Mouse (Mus musculus) intestine, postnatal 0 days (tissue): ENCODE results near the gene Iqca. TPM values are rescaled to one million over a fixed set of nuclear protein-coding genes. Genes with fewer than 3 reads are reported as not detected.

ENCODE experiments used
- ATAC-seq: fragments of 200-750 bp; cut with Nextera tagmentation; 2 replicates; pipeline ENCODE4 v1.8.0; 2017; ENCODE audit warnings: mild to moderate bottlenecking, moderate TSS enrichment, moderate library complexity
- H3K27ac ChIP-seq: fragments of 300-500 bp; sonication (generic); 2 replicates; pipeline ENCODE4 v1.5.1; 2014; ENCODE audit warnings: mild to moderate bottlenecking, low read depth, low read length, moderate library complexity
- H3K27me3 ChIP-seq: fragments of 300-500 bp; sonication (generic); replicated peaks from 2 replicates; pipeline ENCODE4 v1.6.1; 2014; ENCODE audit warnings: low read length, mixed read lengths; ENCODE audit not compliant: control insufficient read depth, insufficient read depth
- H3K36me3 ChIP-seq: fragments of 300-500 bp; sonication (generic); 2 replicates; pipeline ENCODE4 v1.6.1; 2014; ENCODE audit warnings: mild to moderate bottlenecking, moderate library complexity; ENCODE audit not compliant: control insufficient read depth, insufficient read depth
- H3K4me1 ChIP-seq: fragments of 300-500 bp; sonication (generic); replicated peaks from 2 replicates; pipeline ENCODE4 v1.6.1; 2014; ENCODE audit warnings: antibody characterized with exemption, low read length, mixed read lengths; ENCODE audit not compliant: control insufficient read depth, insufficient read depth
- H3K4me2 ChIP-seq: fragments of 300-500 bp; sonication (generic); replicated peaks from 2 replicates; pipeline ENCODE4 v1.6.1; 2014; ENCODE audit warnings: low read depth, mild to moderate bottlenecking, moderate library complexity
- H3K4me3 ChIP-seq: fragments of 300-500 bp; sonication (generic); 2 replicates; pipeline ENCODE4 v1.5.1; 2014; ENCODE audit warnings: low read depth, low read length
- H3K9ac ChIP-seq: fragments of 300-500 bp; sonication (generic); 2 replicates; pipeline ENCODE4 v1.6.1; 2014; ENCODE audit warnings: mild to moderate bottlenecking, low read depth, low read length
- H3K9me3 ChIP-seq: fragments of 300-500 bp; sonication (generic); 2 replicates; pipeline ENCODE4 v1.6.1; 2016; ENCODE audit warnings: mixed run types; ENCODE audit not compliant: control insufficient read depth
- CTCF ChIP-seq: sonication (generic); IDR thresholded peaks from 2 replicates; pipeline ENCODE4 v1.5.1; 2016; ENCODE audit warnings: low read depth, mild to moderate bottlenecking, control low read depth, antibody characterized with exemption, moderate library complexity
- WGBS: fragments of 180-500 bp; shearing (Covaris S2); extraction: QIAGEN DNeasy Blood & Tissue Kit; methylation state at CpG from one replicate; pipeline ENCODE4 v1.1.7; 2014; 5-methylcytosine and 5-hydroxymethylcytosine counted together
- polyA plus RNA-seq: library from polyadenylated mRNA; unstranded; fragments of >200 nt; fragmentation: Nextera tagmentation; extraction: Ambion mirVana; gene quantifications from 2 replicates; pipeline ENCODE4 v1.2.1, GENCODE M21; 2015

The Iqca gene
- polyA plus RNA-seq, 1 experiment from 2014 or later = 0.47 TPM

- Histone ChIP-seq H3K27ac (no peak overlapping the region), H3K36me3 (no peaks in the 10 kb centered on the region), H3K9me3 (no peaks in the 10 kb centered on the region), H3K27me3 (no peaks in the 10 kb centered on the region), H3K4me2 (no peak overlapping the region), H3K9ac (no peak overlapping the region), H3K4me3 (no peak overlapping the region), H3K4me1 (peaks cover 4% of the 10 kb centered on the region; the same call in 1 of the 2 replicates)
- no peak for TF ChIP-seq CTCF
- no peak for ATAC-seq
- WGBS = 79% methylated on average over 12 of the region's 12 CpGs
Observed at GRCm38 (mm10) chr1:90119214-90119613, 34.0 kb downstream of the Iqca start.

- no peak for ATAC-seq
- Histone ChIP-seq H3K36me3 (no peaks in the 10 kb centered on the region), H3K9ac (no peak overlapping the region), H3K27ac (no peak overlapping the region), H3K27me3 (no peaks in the 10 kb centered on the region), H3K4me1 (peaks cover 4% of the 10 kb centered on the region; the same call in 1 of the 2 replicates), H3K4me2 (no peak overlapping the region), H3K4me3 (no peak overlapping the region), H3K9me3 (no peaks in the 10 kb centered on the region)
- 62% methylated on average over 7 of the region's 7 CpGs for WGBS
- TF ChIP-seq CTCF = no peak
Observed at GRCm38 (mm10) chr1:90117207-90117606, 36.0 kb downstream of the Iqca start.

- Histone ChIP-seq H3K36me3 (no peaks in the 10 kb centered on the region), H3K27me3 (no peaks in the 10 kb centered on the region), H3K9me3 (no peaks in the 10 kb centered on the region), H3K4me1 (peaks cover 4% of the 10 kb centered on the region; the same call in 1 of the 2 replicates), H3K4me3 (no peak overlapping the region), H3K4me2 (no peak overlapping the region), H3K9ac (no peak overlapping the region), H3K27ac (no peak overlapping the region)
- TF ChIP-seq CTCF = no peak
- 86% methylated on average over 5 of the region's 5 CpGs for whole genome bisulfite sequencing
- no peak for ATAC-seq
Observed at GRCm38 (mm10) chr1:90114586-90114985, 38.6 kb downstream of the Iqca start.

GRCm38 (mm10) chr1:90113655-90114244 lies 39.5 kb downstream of the Iqca start:
- Histone ChIP-seq H3K36me3 (no peaks in the 10 kb centered on the region), H3K9ac (no peak overlapping the region), H3K4me3 (no peak overlapping the region), H3K4me1 (peaks cover 4% of the 10 kb centered on the region; the same call in 1 of the 2 replicates), H3K4me2 (no peak overlapping the region), H3K27ac (no peak overlapping the region), H3K27me3 (no peaks in the 10 kb centered on the region), H3K9me3 (no peaks in the 10 kb centered on the region)
- ATAC-seq = no peak
- 92% methylated on average over 6 of the region's 6 CpGs for WGBS
- no peak for TF ChIP-seq CTCF

GRCm38 (mm10) chr1:90112669-90113068 lies 40.5 kb downstream of the Iqca start:
- H3K9ac ChIP-seq = no peak overlapping the region
- no peak overlapping the region for H3K4me3 ChIP-seq
- H3K4me1 ChIP-seq = peaks cover 4% of the 10 kb centered on the region; the same call in 1 of the 2 replicates
- no peaks in the 10 kb centered on the region for H3K9me3 ChIP-seq
- WGBS = 43% methylated on average over 2 of the region's 2 CpGs
- no peak for TF ChIP-seq CTCF
- H3K36me3 ChIP-seq = no peaks in the 10 kb centered on the region
- H3K27me3 ChIP-seq = no peaks in the 10 kb centered on the region
- H3K4me2 ChIP-seq = no peak overlapping the region
- H3K27ac ChIP-seq = no peak overlapping the region
- ATAC-seq = peak; percentile 74

GRCm38 (mm10) chr1:90111198-90111839 lies 41.9 kb downstream of the Iqca start:
- Histone ChIP-seq H3K4me2 (no peak overlapping the region), H3K27me3 (no peaks in the 10 kb centered on the region), H3K4me3 (no peak overlapping the region), H3K36me3 (no peaks in the 10 kb centered on the region), H3K4me1 (no peaks in the 10 kb centered on the region), H3K9ac (no peak overlapping the region), H3K9me3 (no peaks in the 10 kb centered on the region), H3K27ac (no peak overlapping the region)
- TF ChIP-seq CTCF = peak; percentile 44; the same call in 1 of the 2 replicates
- ATAC-seq = no peak
- 55% methylated on average over 2 of the region's 2 CpGs for WGBS
